ENCODE assay signal across 20 mouse cellular contexts in the genomic region with DNA sequence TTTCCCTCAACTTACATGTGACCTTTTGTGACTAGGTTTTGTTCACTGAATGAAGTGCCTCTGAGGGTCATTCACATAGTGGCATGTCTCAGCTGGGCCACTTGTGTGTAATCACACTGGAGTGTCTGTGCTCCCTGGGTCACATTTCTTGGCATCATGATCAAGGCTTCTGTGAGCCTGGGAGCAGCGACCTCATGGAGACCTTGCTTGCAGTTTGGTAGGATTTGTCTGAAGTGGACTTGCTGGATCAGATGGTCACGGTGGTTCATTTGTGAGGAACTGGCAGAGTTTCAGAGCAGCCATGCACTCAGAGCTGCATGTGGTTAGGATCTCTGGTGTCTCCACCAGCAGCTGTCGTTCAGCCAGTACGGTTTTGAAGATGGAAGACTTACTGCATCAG.
DNase-seq lines count a peak whose midpoint lies in the region; ATAC-seq and TF ChIP-seq lines count a peak whose summit lies in the region.
"Had no signal": no experiment of that assay in that cellular context is flagged by ENCODE, and none has a peak within 500 bp of the region (broad histone marks: within the 10 kb centered on the region; RNA-seq: fewer than 3 reads in every experiment).

No protein-coding gene starts in this region.

- no peak overlapping the region for H3K27ac ChIP-seq in hindbrain, postnatal 0 days
- H3K27ac ChIP-seq in hindbrain, embryonic 16.5 days (ENCODE audit: low read depth, low read length) = no peak overlapping the region
- H3K27ac ChIP-seq in lung, embryonic 16.5 days (ENCODE audit: low read length) = no peak overlapping the region
- no peak overlapping the region for H3K27ac ChIP-seq in layer of hippocampus, adult 2 months
- H3K27ac ChIP-seq: gastrocnemius, adult 2 months; heart, embryonic 10.5 days; hindbrain, embryonic 10.5 days; limb, embryonic 13.5 days; liver, embryonic 14.5 days; macrophage; neural tube, embryonic 15.5 days had no signal

- ATAC-seq in hindbrain, postnatal 0 days = no peak
- ATAC-seq in hindbrain, embryonic 16.5 days = no peak
- peak; percentile 51 for ATAC-seq in lung, embryonic 16.5 days (ENCODE audit: low read depth)
- ATAC-seq: intestine, postnatal 0 days had no signal

- peak; percentile 39 for DNase-seq in hindbrain, postnatal 0 days (ENCODE audit: low spot score)
- peak; percentile 32 for DNase-seq in brain, adult 2 months (ENCODE audit: low read depth, low spot score)
- peak; percentile 39 to 78 for DNase-seq in lung, postnatal 4 days
- DNase-seq in layer of hippocampus, adult 2 months (ENCODE audit: low spot score in 2 of 2) = no peak
- no peak for DNase-seq in cerebellum, postnatal 4 days (ENCODE audit: low spot score in 2 of 2)
- DNase-seq: adrenal gland, postnatal 36 days; cerebellum, adult 11-12 months; gastrocnemius, adult 2 months; kidney, postnatal 36 days; layer of hippocampus, adult 9-11 months; thymus, adult 2 months had no signal

- no peaks in the 10 kb centered on the region for H3K9me3 ChIP-seq in hindbrain, postnatal 0 days (ENCODE audit: low read length)
- no peaks in the 10 kb centered on the region for H3K9me3 ChIP-seq in hindbrain, embryonic 16.5 days (ENCODE audit: control insufficient read depth, low read length)
- H3K9me3 ChIP-seq in lung, embryonic 16.5 days (ENCODE audit: control insufficient read depth, low read length) = no peaks in the 10 kb centered on the region
- H3K9me3 ChIP-seq: heart, embryonic 10.5 days; hindbrain, embryonic 10.5 days; limb, embryonic 13.5 days; neural tube, embryonic 15.5 days had no signal

- H3K4me3 ChIP-seq in hindbrain, postnatal 0 days (ENCODE audit: low read length) = no peak overlapping the region
- no peak overlapping the region for H3K4me3 ChIP-seq in hindbrain, embryonic 16.5 days (ENCODE audit: low read length)
- H3K4me3 ChIP-seq in lung, embryonic 16.5 days (ENCODE audit: low read length) = no peak overlapping the region
- no peak overlapping the region for H3K4me3 ChIP-seq in layer of hippocampus, adult 2 months
- H3K4me3 ChIP-seq: gastrocnemius, adult 2 months; heart, embryonic 10.5 days; hindbrain, embryonic 10.5 days; limb, embryonic 13.5 days; neural tube, embryonic 15.5 days had no signal

- no peak overlapping the region for H3K4me2 ChIP-seq in hindbrain, postnatal 0 days (ENCODE audit: low read depth, low read length)
- no peak overlapping the region for H3K4me2 ChIP-seq in hindbrain, embryonic 16.5 days (ENCODE audit: low read length)
- no peak overlapping the region for H3K4me2 ChIP-seq in lung, embryonic 16.5 days (ENCODE audit: low read depth, low read length)
- H3K4me2 ChIP-seq: limb, embryonic 13.5 days; neural tube, embryonic 15.5 days had no signal

- TF ChIP-seq CTCF in hindbrain, postnatal 0 days (IDR thresholded peaks at IDR 0.05; ENCODE audit: low read depth) = no peak
- no peak for TF ChIP-seq CTCF in layer of hippocampus, adult 2 months (conservative IDR thresholded peaks at IDR 0.05)

- H3K4me1 ChIP-seq in hindbrain, postnatal 0 days (ENCODE audit: insufficient read depth, low read length) = no peaks in the 10 kb centered on the region
- H3K4me1 ChIP-seq in hindbrain, embryonic 16.5 days (ENCODE audit: control insufficient read depth, insufficient read depth, low read depth, low read length) = peaks cover 8% of the 10 kb centered on the region; the same call in 1 of the 2 replicates
- H3K4me1 ChIP-seq in lung, embryonic 16.5 days (replicated peaks; ENCODE audit: control insufficient read depth, insufficient read depth, low read length) = peaks cover 21% of the 10 kb centered on the region; the same call in 1 of the 2 replicates
- H3K4me1 ChIP-seq: hindbrain, embryonic 10.5 days; limb, embryonic 13.5 days had no signal

- no peak overlapping the region for H3K9ac ChIP-seq in hindbrain, postnatal 0 days (replicated peaks; ENCODE audit: low read length)
- H3K9ac ChIP-seq in hindbrain, embryonic 16.5 days (ENCODE audit: low read depth, low read length) = no peak overlapping the region
- H3K9ac ChIP-seq in lung, embryonic 16.5 days (ENCODE audit: low read length) = no peak overlapping the region
- H3K9ac ChIP-seq: limb, embryonic 13.5 days; liver, embryonic 14.5 days; neural tube, embryonic 15.5 days had no signal

- H3K36me3 ChIP-seq in hindbrain, postnatal 0 days (ENCODE audit: insufficient read depth, low read length) = peaks cover 10% of the 10 kb centered on the region; the same call in 1 of the 2 replicates
- peaks cover 3% of the 10 kb centered on the region; the same call in 1 of the 2 replicates for H3K36me3 ChIP-seq in hindbrain, embryonic 16.5 days (ENCODE audit: control insufficient read depth, insufficient read depth, low read length)
- peaks cover 16% of the 10 kb centered on the region for H3K36me3 ChIP-seq in lung, embryonic 16.5 days (ENCODE audit: control insufficient read depth, insufficient read depth, low read length)

- 59% methylated on average over 4 of the region's 4 CpGs for WGBS in hindbrain, postnatal 0 days
- WGBS in hindbrain, embryonic 16.5 days = 74% methylated on average over 4 of the region's 4 CpGs
- WGBS in lung, embryonic 16.5 days = 48% methylated on average over 4 of the region's 4 CpGs

- no peaks in the 10 kb centered on the region for H3K27me3 ChIP-seq in hindbrain, postnatal 0 days (ENCODE audit: insufficient read depth, low read length)
- no peaks in the 10 kb centered on the region for H3K27me3 ChIP-seq in hindbrain, embryonic 16.5 days (replicated peaks; ENCODE audit: control insufficient read depth, insufficient read depth, low read length)
- no peaks in the 10 kb centered on the region for H3K27me3 ChIP-seq in lung, embryonic 16.5 days (ENCODE audit: control insufficient read depth, insufficient read depth, low read depth, low read length)
- H3K27me3 ChIP-seq: limb, embryonic 13.5 days; neural tube, embryonic 15.5 days had no signal

Comparison
In these comparisons a context has a peak if more than half of its experiments do, and no peak if none do; other contexts are left out.
1. DNase-seq: peak in hindbrain, postnatal 0 days (single experiment), brain, adult 2 months (single experiment) and lung, postnatal 4 days (2 of 2); none in layer of hippocampus, adult 2 months (0 of 2) and cerebellum, postnatal 4 days (0 of 2).